Mouse (Mus musculus) G1E (cell line): ENCODE data around the gene Rps9.

Experiments
- CTCF ChIP-seq: IDR thresholded peaks from 2 replicates; pipeline ENCODE4 v1.5.1; 2012; ENCODE audit warnings: low read depth, low read length, inconsistent platforms, mixed read lengths
- POLR2AphosphoS5 ChIP-seq: IDR thresholded peaks from 2 replicates; pipeline ENCODE4 v1.6.1; 2012; ENCODE audit warnings: low read depth, low read length, inconsistent platforms; ENCODE audit not compliant: insufficient replicate concordance

- TF ChIP-seq CTCF (no peak), POLR2AphosphoS5 (peak; percentile 97)
Observed at GRCm38 (mm10) chr7:3703879-3704441, at the start of gene Rps9.
